Mouse (Mus musculus) CH12.LX (cell line): ENCODE data around the gene 2210011C24Rik. TPM values are rescaled to one million over a fixed set of nuclear protein-coding genes. Genes with fewer than 3 reads are reported as not detected.

Experiments
- DNase-seq: peaks from one replicate; pipeline ENCODE4 v3.0.0-alpha.2; 2013; ENCODE audit errors: extremely low read depth
- H3K27ac ChIP-seq: 2 replicates; pipeline ENCODE4 v1.5.1; 2012; ENCODE audit warnings: low read depth, mild to moderate bottlenecking, control low read depth, moderate library complexity; ENCODE audit not compliant: insufficient read depth
- H3K27me3 ChIP-seq: replicated peaks from 2 replicates; pipeline ENCODE3; 2012; ENCODE audit warnings: inconsistent platforms
- H3K36me3 ChIP-seq, 2 experiments: replicated peaks in 1 of 2; 2 replicates each; pipeline versions ENCODE3 to v1.6.1; 2012; ENCODE audit warnings: inconsistent platforms in 1 of 2, low read length in 1 of 2, mild to moderate bottlenecking in 1 of 2, mixed read lengths in 1 of 2, moderate library complexity in 1 of 2; ENCODE audit not compliant: control insufficient read depth in 1 of 2, insufficient read depth in 1 of 2
- H3K4me1 ChIP-seq, 2 experiments: 2 replicates each; pipeline ENCODE4 v1.6.1; 2012; ENCODE audit warnings: inconsistent platforms in 1 of 2, moderate library complexity in 1 of 2; ENCODE audit not compliant: insufficient read depth in 2 of 2, control insufficient read depth in 1 of 2
- H3K4me2 ChIP-seq: 2 replicates; pipeline ENCODE4 v1.6.1; 2012; ENCODE audit warnings: low read depth, mild to moderate bottlenecking, control low read depth; ENCODE audit not compliant: poor library complexity, insufficient read depth, severe bottlenecking
- H3K4me3 ChIP-seq, 3 experiments: fragments of 150-350 bp in 1 of 3; sonication (generic) in 1 of 3; replicated peaks in 1 of 3; 2 replicates each; pipeline versions ENCODE3 to v1.5.1; 2011 to 2012; ENCODE audit warnings: low read depth in 2 of 3, low read length in 2 of 3, mild to moderate bottlenecking in 2 of 3, moderate library complexity in 2 of 3, control low read depth in 1 of 3, improper control_type of control experiment in 1 of 3, inconsistent platforms in 1 of 3, mixed read lengths in 1 of 3; ENCODE audit not compliant: poor library complexity in 1 of 3
- H3K79me2 ChIP-seq: replicated peaks from 2 replicates; pipeline ENCODE4 v1.6.1; 2012; ENCODE audit warnings: mild to moderate bottlenecking, moderate library complexity; ENCODE audit not compliant: control insufficient read depth, poor library complexity, insufficient read depth, severe bottlenecking; ENCODE audit errors: extremely low read depth
- H3K9ac ChIP-seq: 2 replicates; pipeline ENCODE4 v1.6.1; 2012; ENCODE audit warnings: low read depth, mild to moderate bottlenecking, control low read depth, moderate library complexity; ENCODE audit not compliant: insufficient read depth
- H3K9me3 ChIP-seq: replicated peaks from 2 replicates; pipeline ENCODE3; 2012; ENCODE audit warnings: low read length, inconsistent platforms, mixed read lengths
- BHLHE40 ChIP-seq: IDR thresholded peaks from 2 replicates; pipeline ENCODE4 v1.6.1; 2011; ENCODE audit warnings: mild to moderate bottlenecking, low read depth, low read length, improper control_type of control experiment
- CHD1 ChIP-seq: IDR thresholded peaks from 2 replicates; pipeline ENCODE4 v1.6.1; 2012; ENCODE audit warnings: low read depth, low read length, improper control_type of control experiment, inconsistent platforms
- CTCF ChIP-seq, 2 experiments: IDR thresholded peaks in 1 of 2; conservative IDR thresholded peaks in 1 of 2; 2 replicates each; pipeline ENCODE4 v1.5.1; 2011 to 2012; ENCODE audit warnings: low read depth in 2 of 2, low read length in 2 of 2, improper control_type of control experiment in 1 of 2, inconsistent platforms in 1 of 2, mild to moderate bottlenecking in 1 of 2, moderate library complexity in 1 of 2
- GABPA ChIP-seq: IDR thresholded peaks from 2 replicates; pipeline ENCODE4 v1.6.1; 2012; ENCODE audit warnings: low read depth, low read length, improper control_type of control experiment, inconsistent platforms; ENCODE audit not compliant: insufficient replicate concordance
- IRF4 ChIP-seq: IDR thresholded peaks from 2 replicates; pipeline ENCODE4 v1.6.1; 2014; ENCODE audit warnings: low read depth, mild to moderate bottlenecking, inconsistent platforms, low read length, improper control_type of control experiment
- JUN ChIP-seq: IDR thresholded peaks from 2 replicates; pipeline ENCODE4 v1.6.1; 2011; ENCODE audit warnings: low read depth, mild to moderate bottlenecking, low read length, improper control_type of control experiment, moderate library complexity; ENCODE audit not compliant: insufficient read depth
- KAT2A ChIP-seq: IDR thresholded peaks from 2 replicates; pipeline ENCODE4 v1.6.1; 2012; ENCODE audit warnings: low read length, improper control_type of control experiment, inconsistent platforms; ENCODE audit not compliant: insufficient replicate concordance
- MAFK ChIP-seq: IDR thresholded peaks from 2 replicates; pipeline ENCODE4 v1.6.1; 2011; ENCODE audit warnings: low read length, improper control_type of control experiment; ENCODE audit not compliant: insufficient replicate concordance
- MAX ChIP-seq: IDR thresholded peaks from 2 replicates; pipeline ENCODE4 v1.6.1; 2011; ENCODE audit warnings: low read length, improper control_type of control experiment
- MEF2A ChIP-seq: IDR thresholded peaks from 2 replicates; pipeline ENCODE4 v1.6.1; 2014; ENCODE audit warnings: low read depth, mild to moderate bottlenecking, inconsistent platforms, low read length, improper control_type of control experiment, borderline replicate concordance
- MXI1 ChIP-seq: IDR thresholded peaks from 2 replicates; pipeline ENCODE4 v1.6.1; 2011; ENCODE audit warnings: mild to moderate bottlenecking, low read depth, low read length, improper control_type of control experiment
- MYC ChIP-seq: IDR thresholded peaks from 2 replicates; pipeline ENCODE4 v1.6.1; 2011; ENCODE audit warnings: low read depth, mild to moderate bottlenecking, improper control_type of control experiment, low read length
- NRF1 ChIP-seq: IDR thresholded peaks from 2 replicates; pipeline ENCODE4 v1.6.1; 2014; ENCODE audit warnings: low read depth, mild to moderate bottlenecking, inconsistent platforms, low read length, improper control_type of control experiment, moderate library complexity
- POLR2A ChIP-seq: IDR thresholded peaks from 2 replicates; pipeline ENCODE4 v1.6.1; 2011; ENCODE audit warnings: low read depth, mild to moderate bottlenecking, improper control_type of control experiment, low read length
- POLR2AphosphoS2 ChIP-seq: IDR thresholded peaks from 2 replicates; pipeline ENCODE4 v1.6.1; 2011; ENCODE audit warnings: low read depth, low read length, improper control_type of control experiment
- RAD21 ChIP-seq: IDR thresholded peaks from 2 replicates; pipeline ENCODE4 v1.6.1; 2011; ENCODE audit warnings: low read depth, mild to moderate bottlenecking, low read length, improper control_type of control experiment, moderate library complexity
- RCOR1 ChIP-seq: conservative IDR thresholded peaks from 2 replicates; pipeline ENCODE4 v1.6.1; 2012; ENCODE audit warnings: low read depth, mild to moderate bottlenecking, inconsistent platforms, low read length, improper control_type of control experiment
- SIN3A ChIP-seq: IDR thresholded peaks from 2 replicates; pipeline ENCODE4 v1.6.1; 2012; ENCODE audit warnings: low read length, improper control_type of control experiment, inconsistent platforms
- USF2 ChIP-seq: conservative IDR thresholded peaks from 2 replicates; pipeline ENCODE4 v1.6.1; 2011; ENCODE audit warnings: low read depth, low read length, improper control_type of control experiment
- dilution Hi-C: fragments of 300-500 bp; cut with MboI; formaldehyde crosslinking; loops from 2 replicates; pipeline ENCODE4 v1.14.3; 2020; ENCODE audit warnings: low sequenced_read_pairs; ENCODE audit not compliant: extremely low pct_unique_long_range_greater_than_20kb, extremely low pct_ligation_motif_present
- in situ Hi-C: fragments of 300-500 bp; cut with MboI; formaldehyde crosslinking; loops from 3 replicates; pipeline ENCODE4 v1.14.3; 2019; ENCODE audit warnings: low sequenced_read_pairs, low pct_ligation_motif_present, low pct_unique_long_range_greater_than_20kb, mixed read lengths
- polyA plus RNA-seq: library from polyadenylated mRNA; unstranded; fragments of >175 nt; gene quantifications from 2 replicates; pipeline ENCODE4 v1.2.1, GENCODE M21; 2012; ENCODE audit warnings: low read depth; ENCODE audit not compliant: insufficient read length
- total RNA-seq, 2 experiments: library from RNA; depleted of rRNA; stranded (reverse); fragments of 300-350 nt in 1 of 2; fragments of >200 nt in 1 of 2; gene quantifications; 2 replicates each; pipeline ENCODE4 v1.2.3; 2012 to 2014

The 2210011C24Rik gene
- total and polyA plus RNA-seq, 3 experiments: not detected

- no peaks in the 10 kb centered on the region for H3K9me3 ChIP-seq
- no peak for DNase-seq
- no peaks in the 10 kb centered on the region for H3K79me2 ChIP-seq
- peaks cover 0 to 4% of the 10 kb centered on the region in 2 experiments; a peak in 2 of 4 replicates for H3K4me1 ChIP-seq
- no peak for TF ChIP-seq CHD1
- no peak for TF ChIP-seq NRF1
- no peak for TF ChIP-seq BHLHE40
- no peak for TF ChIP-seq MAFK
- no peak for TF ChIP-seq RCOR1
- TF ChIP-seq MYC: no peak
- no peak for TF ChIP-seq POLR2AphosphoS2
- TF ChIP-seq KAT2A: no peak
- TF ChIP-seq MEF2A: no peak
- no peak for TF ChIP-seq SIN3A
- no peak for TF ChIP-seq RAD21
- no peak for TF ChIP-seq IRF4
- no peak for TF ChIP-seq POLR2A
- TF ChIP-seq JUN: no peak
- TF ChIP-seq CTCF (conservative IDR thresholded peaks at IDR 0.05 in 1 of 2, IDR thresholded peaks at IDR 0.05 in 1 of 2; ENCODE audit: low read depth in 2 of 2, low read length in 2 of 2): no peak
- TF ChIP-seq, all 38 proteins: peak for 0
- Histone ChIP-seq H3K4me2 (no peak overlapping the region), H3K9ac (no peak overlapping the region), H3K36me3 (no peaks in the 10 kb centered on the region), H3K4me3 (no peak overlapping the region), H3K27ac (no peak overlapping the region), H3K27me3 (peaks cover 26% of the 10 kb centered on the region)
- in situ Hi-C loops: no loop called here
- dilution Hi-C loops: no loop called here
Measured at GRCm38 (mm10) chr8:84023085-84023484, 11.1 kb upstream of the 2210011C24Rik start.

- H3K4me3 ChIP-seq: no peak overlapping the region
- H3K4me1 ChIP-seq: no peaks in the 10 kb centered on the region
- DNase-seq: no peak
- no peaks in the 10 kb centered on the region for H3K36me3 ChIP-seq
- no peak overlapping the region for H3K9ac ChIP-seq
- no peaks in the 10 kb centered on the region for H3K9me3 ChIP-seq
- in situ Hi-C loops: no loop called here
- dilution Hi-C loops: no loop called here
- H3K4me2 ChIP-seq: no peak overlapping the region
- TF ChIP-seq MXI1 (no peak), MAFK (no peak), BHLHE40 (no peak), MAX (no peak), GABPA (no peak), JUN (no peak), USF2 (no peak)
- TF ChIP-seq, all 38 proteins: peak for 0
- no peak overlapping the region for H3K27ac ChIP-seq
- peaks cover 28% of the 10 kb centered on the region for H3K27me3 ChIP-seq
- H3K79me2 ChIP-seq: no peaks in the 10 kb centered on the region
Measured at GRCm38 (mm10) chr8:84021569-84021968, 9.6 kb upstream of the 2210011C24Rik start.
